Mouse (Mus musculus): Measurements from ENCODE around the gene Vopp1.
"Not testable (repeated sequence)": the region's sequence is repeated elsewhere in the genome, so short reads cannot be mapped to it uniquely, and the experiment has no call there.

DNA sequence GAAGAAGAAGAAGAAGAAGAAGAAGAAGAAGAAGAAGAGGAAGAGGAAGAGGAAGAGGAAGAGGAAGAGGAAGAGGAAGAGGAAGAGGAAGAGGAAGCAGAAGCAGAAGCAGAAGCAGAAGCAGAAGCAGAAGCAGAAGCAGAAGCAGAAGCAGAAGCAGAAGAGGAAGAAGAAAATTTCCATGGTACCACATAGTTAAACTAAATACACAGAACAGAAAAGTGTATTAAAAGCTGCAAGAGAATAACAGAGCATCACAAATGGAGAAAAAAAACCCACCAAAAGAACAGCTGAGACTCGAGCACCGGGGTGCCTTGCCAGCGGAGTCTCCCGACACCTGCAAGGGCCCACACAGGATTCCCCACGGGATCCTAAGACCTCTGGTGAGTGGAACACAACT is 26.2 kb upstream of the Vopp1 start:
- not testable (repeated sequence) for TF ChIP-seq CTCF (IDR thresholded peaks at IDR 0.05; ENCODE audit: low read depth); EP300 (optimal IDR thresholded peaks at IDR 0.05)
